Mouse (Mus musculus) left cerebral cortex, postnatal 14 days (tissue): ENCODE results near the gene Nup133. TPM values are rescaled to one million over a fixed set of nuclear protein-coding genes. Genes with fewer than 3 reads are reported as not detected.
A peak's percentile ranks its signal among the peaks of the same experiment; 100 is the strongest.
"Not testable (repeated sequence)": the region's sequence is repeated elsewhere in the genome, so short reads cannot be mapped to it uniquely, and the experiment has no call there.

ENCODE experiments used
- DNase-seq, 2 experiments: peaks; one replicate each; pipeline ENCODE4 v3.0.0; 2021 to 2022; ENCODE audit warnings: low spot score in 2 of 2, mixed read lengths in 1 of 2
- intact Hi-C: fragments of 180-260 bp; cut with DNase I; formaldehyde crosslinking; loops from one replicate; pipeline ENCODE4 v1.15.1; 2025
- long read RNA-seq, 2 experiments: library from polyadenylated mRNA; stranded (forward); transcript quantifications; one replicate each; pipeline ENCODE4 v2.0.0; 2021
- total RNA-seq, 2 experiments: library from RNA; stranded (reverse); gene quantifications; 2 replicates each; pipeline ENCODE4 v1.2.3; 2021

Nup133 gene
- total RNA-seq = 10 to 100 TPM; 18.3 to 22.8 TPM
- long read RNA-seq, experiment 1, full-length matches to known transcripts = 25 of 31 reads
- long read RNA-seq, experiment 1, partial matches to known transcripts = 4 of 31 reads
- long read RNA-seq, experiment 1, other reads (novel, unspliced or antisense) = 2 of 31 reads
- long read RNA-seq, experiment 2, full-length matches to known transcripts = 17 of 24 reads
- long read RNA-seq, experiment 2, partial matches to known transcripts = 3 of 24 reads
- long read RNA-seq, experiment 2, other reads (novel, unspliced or antisense) = 4 of 24 reads

- DNase-seq = peak; percentile 99 to 100
- intact Hi-C loops = no loop called here
These were observed at the start of gene Nup133 for GRCm38 (mm10) chr8:123948942-123949685. TSS of gene Nup133 (minus strand) at chr8:123949265.

DNA sequence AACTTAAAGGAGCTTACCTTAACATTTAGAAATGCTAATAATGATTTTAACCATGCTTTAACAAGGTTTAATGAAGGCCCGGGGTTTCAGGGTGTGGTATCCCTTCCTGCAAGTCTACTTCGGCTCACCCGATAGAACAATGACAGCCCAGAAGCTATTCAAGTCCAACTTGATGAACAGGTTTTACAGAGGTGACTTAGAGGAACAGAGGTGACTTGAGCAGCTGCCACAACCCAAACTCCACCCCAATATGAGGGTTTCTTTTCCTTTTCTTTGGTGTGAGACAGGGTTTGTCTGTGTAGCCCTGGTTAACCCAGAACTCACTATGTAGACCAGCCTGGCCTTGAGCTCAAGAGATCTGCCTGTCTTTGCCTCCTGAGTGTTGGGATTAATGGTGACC is 44.9 kb upstream of the Nup133 start:
- intact Hi-C loops = no loop called here

GRCm38 (mm10) chr8:123993597-123993996 is 44.5 kb upstream of the Nup133 start:
- DNase-seq = no peak
- intact Hi-C loops = no loop called here

More for the DNA sequence above, 44.9 kb upstream of the Nup133 start:
- no peak for DNase-seq

GRCm38 (mm10) chr8:123992587-123992986 is 43.5 kb upstream of the Nup133 start:
- DNase-seq = no peak
- intact Hi-C loops = no loop called here

GRCm38 (mm10) chr8:123990277-123991049 is 41.4 kb upstream of the Nup133 start:
- intact Hi-C loops = no loop called here
- DNase-seq = no peak

GRCm38 (mm10) chr8:123989128-123989527 is 40.1 kb upstream of the Nup133 start:
- intact Hi-C loops = no loop called here
- no peak for DNase-seq

DNA sequence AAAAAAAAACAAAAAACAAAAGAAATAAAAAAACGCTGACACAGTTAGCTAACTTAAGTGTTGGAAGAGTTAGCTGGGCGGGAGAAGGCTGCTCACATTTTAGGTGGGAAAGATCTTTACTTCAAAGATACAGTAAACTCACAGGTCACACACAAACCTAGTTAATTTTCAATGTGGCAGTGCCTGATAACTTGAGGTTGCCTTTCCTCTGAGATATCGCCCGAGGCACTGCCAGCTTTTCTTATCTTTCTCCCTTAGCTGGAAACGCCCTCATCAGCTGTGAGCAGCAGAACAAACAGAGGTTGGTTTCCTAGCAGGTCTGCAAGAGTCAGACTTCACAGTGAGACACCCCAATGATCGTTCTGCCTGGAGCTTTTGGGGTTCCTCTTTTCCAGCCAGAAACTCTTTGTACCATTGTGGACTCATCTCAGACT is 39.6 kb upstream of the Nup133 start:
- no peak for DNase-seq
- intact Hi-C loops = no loop called here

DNA sequence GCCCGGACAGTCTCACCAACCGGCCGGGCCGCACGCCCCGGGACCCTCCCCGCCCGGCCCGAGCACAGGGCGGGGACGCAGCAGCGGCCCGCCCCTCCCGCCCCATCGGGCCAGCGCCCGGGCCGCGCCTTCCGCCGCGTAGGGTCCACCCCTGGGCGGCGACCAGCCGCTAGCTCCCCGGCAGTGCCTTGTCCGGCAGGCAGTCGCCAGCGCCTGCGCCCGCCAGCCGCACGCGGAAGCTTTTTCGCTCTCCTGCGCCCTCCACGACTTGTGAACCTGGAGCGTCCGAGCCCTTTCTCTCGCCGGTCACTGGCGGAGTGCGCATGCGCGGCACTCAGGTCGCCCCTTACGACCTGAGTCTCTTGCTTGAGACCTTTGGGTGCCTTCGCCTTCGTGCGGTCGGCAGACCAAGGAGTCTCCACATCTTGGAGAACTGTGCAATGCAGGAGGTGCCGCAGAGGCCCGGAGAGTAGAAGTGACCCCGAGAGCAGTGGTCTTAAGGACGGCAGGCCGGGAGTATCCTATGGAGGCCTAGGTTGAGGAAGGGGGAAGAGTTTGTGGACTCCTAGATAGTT is 33.8 kb upstream of the Nup133 start, which contains the start of gene Abcb10:
Gene Abcb10, minus strand, starts transcription at position 297 of the 575 bp plus-strand sequence.
- peak; percentile 62 to 75 for DNase-seq
- intact Hi-C loops = no loop called here

- no peak for DNase-seq
- intact Hi-C loops = no loop called here
These were observed 33.3 kb upstream of the Nup133 start for GRCm38 (mm10) chr8:123982291-123982793.

DNA sequence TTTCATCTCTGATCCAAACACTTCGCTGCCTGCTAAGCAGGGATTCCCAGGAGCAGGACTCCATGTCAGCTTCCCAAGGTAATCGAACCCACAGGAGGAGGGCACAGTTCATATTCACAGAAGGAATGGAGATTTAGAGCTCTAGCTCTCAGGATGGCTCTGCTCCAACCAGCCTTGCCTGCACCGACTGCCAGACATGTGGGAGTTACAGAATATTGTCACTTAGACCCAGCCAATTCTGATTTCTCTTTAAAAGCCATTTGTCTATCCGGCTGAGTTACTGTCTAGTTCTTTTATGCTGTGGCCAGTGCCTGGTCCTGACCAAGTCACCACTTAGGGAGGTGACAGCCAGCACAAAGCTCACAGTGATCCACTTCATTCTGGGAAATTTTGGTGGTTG is 32.6 kb upstream of the Nup133 start:
- DNase-seq = peak; percentile 26 to 38
- intact Hi-C loops = no loop called here

DNA sequence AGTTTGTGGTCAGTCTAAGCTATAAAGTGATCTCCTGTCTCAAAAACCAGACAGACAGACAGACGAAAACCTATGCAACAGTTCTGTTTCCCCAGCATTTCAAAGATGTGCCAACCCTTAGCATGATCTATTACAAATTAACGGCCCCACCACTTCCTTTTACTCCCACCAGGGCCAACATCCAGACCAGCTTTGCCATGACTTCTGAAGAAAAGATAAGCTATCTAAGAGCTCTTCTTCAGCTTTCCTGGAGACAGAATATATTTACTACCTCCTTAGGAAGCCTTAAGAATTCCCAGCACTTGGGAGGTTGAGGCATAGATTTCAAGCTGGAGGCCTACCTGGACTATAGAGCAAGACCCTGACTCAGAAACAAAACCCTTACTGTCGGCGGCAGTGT is 31.2 kb upstream of the Nup133 start:
- DNase-seq = no peak
- intact Hi-C loops = no loop called here

DNA sequence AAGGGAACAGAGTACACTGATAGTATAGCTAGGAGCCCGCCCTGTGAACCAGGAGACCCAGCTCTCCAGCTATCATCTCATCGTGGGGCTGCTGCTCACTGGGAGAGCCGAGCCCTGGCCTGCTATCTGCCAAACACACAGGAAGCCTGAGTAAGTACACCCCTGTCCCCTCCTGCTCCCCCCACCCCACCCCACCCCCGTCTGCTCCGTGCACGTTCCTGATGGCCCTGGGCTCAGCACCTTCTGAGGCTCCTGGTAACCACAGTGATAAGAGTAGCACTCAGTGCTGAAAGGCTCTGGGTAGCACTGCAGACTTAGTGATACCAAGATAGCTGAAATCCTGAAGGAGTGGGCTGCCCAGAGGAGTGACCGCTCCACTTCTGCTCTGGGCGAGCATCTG is 29.9 kb upstream of the Nup133 start:
- DNase-seq = no peak
- intact Hi-C loops = no loop called here

DNA sequence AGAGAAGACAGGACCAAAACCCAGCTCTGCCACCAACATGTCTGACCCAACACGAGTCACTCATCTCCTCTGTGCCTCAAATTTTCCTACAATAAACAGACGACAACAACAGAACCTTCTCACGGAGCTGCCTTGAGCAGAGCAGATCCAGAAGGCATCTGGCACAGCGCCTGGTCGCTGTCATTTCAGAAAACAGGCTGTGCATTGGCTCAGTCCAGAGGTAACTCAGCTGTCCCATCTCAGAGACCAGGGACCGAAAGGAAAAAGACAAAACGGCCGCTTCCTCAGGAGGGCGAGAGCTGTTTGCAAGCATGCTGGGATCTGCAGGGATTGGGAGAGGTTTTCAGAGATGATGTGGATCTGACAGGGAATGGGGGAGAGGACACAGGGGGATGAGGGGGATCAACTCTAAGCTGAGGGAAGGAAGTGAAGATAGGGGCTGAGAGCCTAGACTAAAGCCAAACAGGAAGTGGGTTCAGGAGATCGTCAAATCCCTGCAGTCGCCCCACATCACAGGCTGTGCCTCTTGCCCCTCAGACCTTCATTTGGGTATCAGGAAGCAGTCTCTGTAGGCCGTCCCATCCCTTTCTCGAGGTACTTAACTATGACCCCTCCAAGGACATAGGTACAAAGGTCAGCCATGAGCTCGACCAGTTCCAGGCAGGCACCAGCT is 29.2 kb upstream of the Nup133 start:
- intact Hi-C loops = no loop called here
- no peak for DNase-seq

DNA sequence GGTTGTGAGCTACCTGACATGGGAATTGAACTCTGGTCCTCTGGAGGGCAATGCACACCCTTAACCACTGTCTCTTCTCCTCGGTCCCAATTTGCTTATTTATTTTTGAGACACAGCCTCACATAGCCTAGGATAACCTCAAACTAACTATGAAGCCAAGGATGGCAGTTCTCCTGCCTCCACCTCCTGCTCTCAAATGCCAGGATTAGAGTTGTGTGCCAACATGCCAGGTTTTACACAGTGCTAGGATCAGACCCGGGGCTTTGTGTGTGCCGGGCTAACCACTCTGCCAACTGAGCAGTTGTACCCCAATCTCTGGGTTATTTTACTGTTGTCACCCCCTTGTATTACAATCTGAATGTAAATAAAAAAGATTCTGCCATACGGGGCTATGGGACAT is 28.4 kb upstream of the Nup133 start:
- no peak for DNase-seq

DNA sequence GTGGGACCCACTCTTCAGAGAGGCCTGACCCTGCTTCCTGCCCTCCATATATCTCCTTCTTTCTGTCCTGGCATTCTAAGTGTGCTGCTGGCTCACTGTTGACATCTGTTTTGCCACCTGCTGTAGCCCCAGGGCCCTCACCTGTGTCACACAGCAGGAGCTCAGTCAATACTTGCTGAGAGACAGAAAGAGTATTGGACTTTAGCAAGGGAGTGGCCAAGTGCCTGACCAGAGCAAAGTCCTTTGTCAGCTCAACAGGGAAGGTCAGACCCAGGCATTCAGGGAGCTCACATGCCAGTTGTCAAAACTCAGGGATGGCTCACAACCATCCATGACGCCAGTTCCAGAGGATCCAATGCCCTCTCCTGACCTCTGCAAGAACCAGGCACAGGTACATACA is 24.4 kb upstream of the Nup133 start:
- intact Hi-C loops = no loop called here
- DNase-seq = no peak

More for the DNA sequence above, 28.4 kb upstream of the Nup133 start:
- intact Hi-C loops = no loop called here

DNA sequence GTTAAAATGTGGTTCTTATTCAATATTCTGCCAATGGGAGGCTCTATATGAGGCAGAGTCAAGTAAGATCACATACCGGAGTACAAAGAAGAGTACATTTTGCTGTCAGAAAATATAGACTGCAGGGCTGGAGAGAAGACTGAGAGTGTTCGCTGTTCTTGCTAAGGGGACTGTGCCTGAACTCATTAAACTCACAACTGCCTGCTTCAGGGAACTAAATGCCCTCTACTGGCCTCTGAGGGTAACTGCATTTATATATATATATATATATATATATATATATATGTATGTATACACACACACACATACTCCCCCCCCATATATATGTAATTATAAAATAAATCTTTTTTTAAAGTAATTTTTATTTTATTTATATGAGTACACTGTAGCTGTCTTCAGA is 17.8 kb upstream of the Nup133 start:
- intact Hi-C loops = no loop called here
- DNase-seq = no peak

DNA sequence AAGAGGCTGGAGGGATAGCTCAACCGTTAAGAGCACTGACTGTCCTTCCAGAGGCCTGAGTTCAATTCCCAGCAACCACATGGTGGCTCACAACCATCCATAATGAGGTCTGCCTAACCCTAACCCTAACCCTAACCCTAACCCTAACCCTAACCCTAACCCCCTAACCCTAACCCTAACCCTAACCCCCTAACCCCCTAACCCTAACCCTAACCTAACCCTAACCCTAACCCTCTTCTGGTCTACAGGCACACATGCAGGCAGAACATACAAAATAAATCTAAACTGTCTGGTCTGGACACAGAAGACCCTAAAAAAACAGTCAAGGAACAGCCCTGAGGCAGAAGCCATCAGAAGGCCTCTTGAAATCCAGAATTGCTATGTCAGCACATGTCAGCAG is 12.3 kb upstream of the Nup133 start:
- no peak for DNase-seq

GRCm38 (mm10) chr8:123960556-123960955 is 11.5 kb upstream of the Nup133 start:
- DNase-seq, intact Hi-C loops: not testable (repeated sequence)

More for the DNA sequence above, 12.3 kb upstream of the Nup133 start:
- intact Hi-C loops = no loop called here

DNA sequence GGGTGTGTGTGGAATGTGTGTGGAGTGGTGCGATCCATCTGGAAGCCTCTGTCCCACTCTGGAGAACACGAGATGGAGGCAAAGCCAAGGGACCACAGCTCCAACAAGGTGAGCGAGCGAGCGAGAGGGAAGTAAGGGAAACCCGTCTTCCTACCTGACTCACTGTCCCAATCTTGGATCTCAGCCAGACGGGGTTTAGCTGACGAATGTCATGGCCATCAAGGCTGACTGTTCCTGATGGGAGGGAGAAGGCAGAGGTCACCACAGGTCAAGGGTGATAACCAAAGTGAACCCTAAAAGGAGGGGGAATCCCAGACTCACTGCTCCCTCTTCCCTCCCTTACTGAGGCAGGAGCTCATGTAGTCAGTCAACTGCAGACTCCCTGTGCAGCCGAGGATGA is 11.0 kb upstream of the Nup133 start:
- intact Hi-C loops = no loop called here
- no peak for DNase-seq
